Mouse (Mus musculus): ENCODE measurements around the gene Tbc1d1. TPM values are rescaled to one million over a fixed set of nuclear protein-coding genes. Genes with fewer than 3 reads are reported as not detected.

Gene Tbc1d1
- total RNA-seq, 2 experiments from 2014 or later, result 39.3 to 77.3 TPM

DNA sequence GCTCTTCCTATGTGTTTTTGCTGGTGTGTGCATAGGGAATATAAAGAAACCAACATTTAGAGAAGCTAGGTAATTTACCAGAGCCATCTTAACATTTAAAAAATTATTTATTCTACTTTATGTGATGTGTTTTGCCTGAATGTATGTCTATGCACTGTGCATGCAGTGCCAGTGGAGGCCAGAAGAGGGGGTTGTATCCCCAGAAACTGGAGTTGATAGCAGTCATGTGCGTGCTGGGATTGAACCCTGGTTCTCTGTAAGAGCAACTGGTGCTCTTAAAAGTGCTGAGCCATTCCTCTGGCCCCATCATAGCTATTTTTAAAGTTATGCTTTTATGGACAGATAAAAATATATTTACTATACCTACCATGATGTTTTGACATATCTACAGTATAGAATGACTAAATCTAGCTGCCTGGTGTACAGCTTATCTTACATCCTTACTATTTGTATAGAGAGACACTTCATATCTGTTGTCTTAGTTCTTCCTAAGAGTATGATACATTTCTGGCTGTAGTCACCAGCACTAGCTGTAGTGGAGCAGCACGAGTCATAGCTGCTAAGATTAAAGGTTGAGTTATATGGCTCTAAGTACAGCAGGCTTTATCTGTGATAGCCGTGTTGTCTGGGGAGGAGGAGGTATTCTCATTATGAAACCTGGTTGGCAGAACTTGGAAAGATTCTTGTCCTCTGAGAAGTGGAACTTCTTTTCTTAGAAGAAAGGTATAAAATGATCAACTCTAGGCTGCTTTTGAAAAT is 83.0 kb downstream of the Tbc1d1 start:
- no peak for DNase-seq

DNA sequence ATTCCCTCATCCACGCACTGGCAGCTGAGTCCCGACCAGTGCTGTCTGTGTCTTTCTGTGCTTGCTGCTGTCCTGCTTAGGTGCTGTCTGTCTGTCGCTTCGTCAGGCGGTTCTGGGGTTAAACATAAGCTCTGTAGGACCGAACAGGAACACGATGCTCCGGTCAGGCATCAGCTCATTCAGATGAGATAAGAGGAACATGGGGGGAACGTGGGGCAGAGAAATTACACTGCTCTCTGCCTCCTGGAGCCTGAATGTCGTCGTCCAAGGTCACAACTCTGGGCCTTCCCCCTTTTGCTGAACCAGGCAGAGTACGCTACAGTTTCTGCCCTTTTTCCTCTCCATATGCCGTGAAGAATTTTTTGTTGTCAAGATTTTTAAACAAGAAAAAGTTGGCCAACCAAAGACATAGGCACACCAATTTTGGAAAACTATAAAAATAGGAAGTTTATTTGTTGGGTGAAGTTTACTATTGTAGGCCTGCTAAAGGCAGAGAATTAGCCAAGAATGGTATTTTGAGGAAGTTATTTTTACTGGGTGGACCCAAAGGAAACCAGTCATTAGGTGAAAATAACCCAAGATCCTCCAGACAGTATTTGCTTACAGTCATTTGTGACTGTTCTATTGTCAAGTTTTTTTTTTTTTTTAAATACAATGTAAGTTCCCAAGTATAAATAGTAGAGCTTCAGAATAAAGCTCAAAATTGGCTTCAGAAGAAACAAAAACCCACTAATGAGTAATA is 85.0 kb downstream of the Tbc1d1 start:
- no peak for DNase-seq

DNA sequence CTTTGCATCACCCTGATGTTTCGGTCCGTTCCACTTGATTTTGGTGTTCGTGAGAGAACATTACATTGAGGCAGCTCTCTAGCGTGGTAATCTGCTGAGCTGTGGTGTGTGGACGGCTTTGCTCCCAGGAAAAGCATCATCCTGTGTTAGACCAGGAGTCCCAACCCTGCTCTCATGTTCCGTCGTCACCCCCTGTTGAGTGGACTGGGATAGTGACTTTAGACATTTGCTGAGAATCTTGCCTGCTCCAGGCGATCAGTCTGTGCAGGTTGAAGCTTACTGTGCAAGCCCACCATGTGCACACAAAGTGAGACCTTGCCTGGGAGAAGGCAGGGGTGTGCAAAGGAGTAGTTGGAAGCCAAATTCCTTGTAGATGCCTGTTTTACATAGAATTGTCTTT is 85.8 kb downstream of the Tbc1d1 start:
- DNase-seq, result no peak

DNA sequence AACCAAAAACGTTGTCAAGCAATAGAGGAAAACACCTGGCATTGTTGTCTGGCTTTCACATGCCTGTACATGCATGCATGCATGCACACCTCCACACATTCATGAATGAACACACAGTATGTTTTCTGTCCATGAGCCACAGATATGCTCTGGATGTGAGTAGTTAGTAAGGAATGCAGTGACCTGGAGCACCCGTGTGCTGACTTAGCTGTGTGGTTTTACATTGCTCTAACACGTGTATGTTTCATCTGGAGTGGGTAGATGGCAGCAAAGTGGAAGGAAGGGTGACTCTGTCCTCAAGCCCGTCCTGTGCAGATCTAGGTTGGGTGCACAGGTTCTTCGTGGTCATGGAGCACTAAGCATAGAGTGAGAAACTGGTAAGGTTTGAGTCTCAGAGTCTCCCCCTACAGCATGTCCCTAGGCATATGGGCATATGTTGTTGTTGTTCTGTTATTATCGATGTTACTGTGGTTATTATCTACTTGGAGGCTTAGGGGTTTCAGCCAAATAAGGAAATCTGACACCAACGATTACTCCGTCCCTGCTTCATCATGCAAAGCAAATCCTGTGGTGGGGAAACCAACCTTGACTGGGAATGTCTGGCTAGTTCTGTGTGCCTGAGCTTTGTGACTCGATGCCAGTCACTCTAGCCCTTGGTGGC is 86.8 kb downstream of the Tbc1d1 start:
- DNase-seq, result no peak

DNA sequence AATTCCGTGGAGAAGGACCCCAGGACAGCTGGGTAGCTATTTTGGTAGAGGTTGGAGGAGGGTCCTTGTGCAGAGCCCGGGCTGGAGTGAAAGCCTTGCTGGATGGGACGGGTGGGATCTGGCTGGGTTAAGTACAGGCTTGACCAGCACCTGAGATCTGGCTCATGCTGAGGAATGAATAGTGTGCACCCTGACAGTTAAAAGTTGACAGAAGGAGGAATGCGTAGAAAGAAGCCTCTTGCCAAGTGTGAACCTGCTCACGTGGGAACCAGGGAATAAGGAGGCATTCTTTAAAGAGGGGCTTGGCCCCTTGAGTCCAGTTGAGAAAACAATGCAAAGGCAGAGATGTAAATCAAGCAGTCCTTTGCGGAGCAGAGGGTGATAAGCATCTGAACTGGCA is 87.6 kb downstream of the Tbc1d1 start:
- DNase-seq, result no peak

DNA sequence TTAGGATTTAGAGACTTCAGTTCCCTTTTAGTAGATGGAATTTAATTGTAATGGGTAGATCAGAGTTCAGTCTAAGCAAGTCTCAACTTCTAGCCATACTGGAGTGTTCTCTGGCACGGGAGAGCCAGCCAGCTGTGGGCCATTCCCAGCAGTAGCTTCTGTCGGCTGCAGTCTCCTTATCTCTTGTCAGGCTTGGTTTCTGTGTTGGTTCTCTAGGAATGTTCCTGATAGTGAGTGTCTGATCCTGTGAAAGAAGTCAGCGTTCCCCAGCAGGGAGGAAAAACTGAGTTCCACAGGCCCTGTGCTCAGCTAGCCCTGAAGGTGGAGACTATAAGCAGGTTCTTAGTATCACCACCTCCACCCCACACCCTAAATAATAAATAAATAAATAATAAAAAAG is 88.2 kb downstream of the Tbc1d1 start:
- no peak for DNase-seq

DNA sequence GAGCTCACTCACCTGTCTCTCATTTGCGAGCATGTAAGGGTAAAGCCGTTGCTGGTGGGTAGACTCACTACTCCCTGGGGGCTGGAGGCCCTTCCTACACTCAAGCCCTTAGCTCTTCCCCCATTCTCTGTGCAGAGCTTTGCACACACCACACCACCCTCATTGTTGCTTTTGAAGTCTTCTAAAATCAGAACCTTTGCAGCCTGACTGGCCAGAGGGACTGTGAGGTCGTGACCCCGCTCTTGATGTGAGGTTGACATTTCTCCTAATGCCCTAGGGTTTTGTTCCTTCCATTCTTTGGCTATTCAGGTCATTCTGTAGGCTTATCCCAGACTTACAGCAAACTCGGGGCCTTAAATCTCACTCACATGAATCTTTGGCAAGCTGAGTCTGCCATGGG is 88.6 kb downstream of the Tbc1d1 start:
- DNase-seq, result no peak

DNA sequence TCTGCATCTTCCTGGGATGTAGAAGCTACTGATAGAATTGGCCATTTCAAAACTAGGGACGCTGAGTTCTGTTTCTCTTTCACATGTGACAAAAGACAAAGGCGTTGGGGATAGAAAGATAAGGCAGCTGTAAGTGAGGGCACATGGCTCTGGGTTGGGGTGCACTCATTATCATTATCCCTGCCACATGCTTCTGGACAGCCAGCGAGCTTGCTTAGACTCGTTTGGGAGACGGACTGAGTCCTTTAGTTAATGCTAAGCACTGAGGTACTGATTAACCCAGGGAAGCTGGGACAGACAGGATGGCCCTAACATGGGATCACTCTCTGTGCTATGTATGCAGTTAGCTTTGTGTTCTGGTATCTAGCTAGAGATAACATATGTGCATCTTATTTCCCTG is 95.3 kb downstream of the Tbc1d1 start:
- DNase-seq, result no peak

DNA sequence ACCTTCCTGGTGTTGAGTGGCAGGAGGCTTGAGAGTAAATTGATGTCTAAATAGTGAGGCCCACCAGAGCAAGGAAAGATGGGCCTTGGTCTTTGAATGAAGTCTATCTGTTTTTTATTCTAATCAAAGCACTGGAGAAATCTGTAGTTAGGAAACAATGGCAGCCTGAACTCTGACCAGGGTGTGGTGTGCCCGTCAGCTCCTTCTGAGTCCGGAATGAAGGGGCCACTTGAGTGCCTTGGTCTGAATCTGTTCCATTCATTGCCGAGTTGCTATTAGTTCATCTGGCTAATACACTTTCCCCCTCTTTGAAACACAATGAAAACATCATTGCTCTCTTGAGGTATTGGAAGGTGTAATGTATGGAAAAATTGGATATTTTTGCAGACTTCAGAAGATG is 98.2 kb downstream of the Tbc1d1 start:
- DNase-seq, result no peak

DNA sequence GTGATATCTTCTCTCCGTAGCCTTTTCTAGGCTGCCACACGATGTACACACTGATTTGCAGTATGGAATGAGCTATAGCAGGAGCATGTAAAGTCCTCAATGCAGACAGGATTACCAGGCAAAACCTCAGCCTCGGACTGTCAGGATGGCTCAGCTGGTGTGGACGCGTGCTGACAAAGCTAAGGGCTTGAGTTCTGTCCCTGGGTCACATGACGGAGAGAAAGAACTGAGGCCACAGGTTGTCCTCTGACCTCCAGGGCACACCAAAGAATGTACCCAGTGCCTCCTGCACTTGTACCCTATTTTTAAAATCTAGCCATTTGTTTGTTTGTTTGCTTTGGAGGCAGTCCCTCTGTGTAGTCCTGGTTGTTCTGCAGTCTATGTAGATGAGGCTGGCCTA is 98.9 kb downstream of the Tbc1d1 start:
- no peak for DNase-seq

DNA sequence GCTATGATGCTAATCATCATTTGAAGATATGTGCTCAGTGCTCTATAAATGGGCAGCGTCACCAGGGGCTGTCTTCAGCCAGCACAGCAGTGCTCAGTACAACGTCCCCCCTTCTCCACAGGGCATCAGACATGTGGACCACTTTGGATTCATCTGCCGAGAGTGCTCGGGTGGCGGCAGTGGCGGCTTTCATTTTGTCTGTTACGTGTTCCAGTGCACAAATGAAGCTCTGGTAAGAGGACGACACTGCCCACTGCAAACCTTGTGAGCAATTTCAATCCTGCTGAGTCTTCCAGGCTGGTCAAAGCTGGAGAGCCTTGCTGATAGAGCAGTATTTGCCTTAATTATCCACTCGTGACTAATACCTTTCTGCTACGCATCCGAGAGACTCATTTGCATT is 107.2 kb downstream of the Tbc1d1 start:
- no peak for DNase-seq

DNA sequence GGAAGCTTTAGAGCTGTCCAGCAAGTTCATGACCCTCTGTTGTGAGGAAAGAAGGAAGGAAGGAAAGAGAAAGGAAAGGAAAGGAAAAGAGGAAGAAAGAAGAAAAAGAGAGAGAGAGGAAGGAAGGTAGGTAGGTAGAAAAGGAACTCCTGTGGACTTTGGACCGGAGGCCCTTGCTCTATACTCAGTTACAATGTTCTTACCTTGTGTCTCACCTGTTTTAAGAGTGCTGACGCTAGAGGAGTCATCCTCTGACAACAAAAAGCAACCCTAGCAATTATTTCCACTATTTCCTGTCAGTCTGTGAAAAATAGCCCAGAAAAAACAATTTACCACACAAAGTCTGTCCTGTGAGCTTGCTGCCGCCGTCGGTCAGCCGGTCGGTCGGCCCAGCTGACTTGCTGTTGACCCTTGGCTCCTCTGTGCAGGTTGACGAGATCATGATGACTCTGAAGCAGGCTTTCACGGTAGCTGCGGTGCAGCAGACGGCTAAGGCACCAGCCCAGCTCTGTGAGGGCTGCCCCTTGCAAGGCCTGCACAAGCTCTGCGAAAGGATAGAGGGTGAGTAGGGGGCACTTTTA is 107.9 kb downstream of the Tbc1d1 start:
- DNase-seq, result no peak

DNA sequence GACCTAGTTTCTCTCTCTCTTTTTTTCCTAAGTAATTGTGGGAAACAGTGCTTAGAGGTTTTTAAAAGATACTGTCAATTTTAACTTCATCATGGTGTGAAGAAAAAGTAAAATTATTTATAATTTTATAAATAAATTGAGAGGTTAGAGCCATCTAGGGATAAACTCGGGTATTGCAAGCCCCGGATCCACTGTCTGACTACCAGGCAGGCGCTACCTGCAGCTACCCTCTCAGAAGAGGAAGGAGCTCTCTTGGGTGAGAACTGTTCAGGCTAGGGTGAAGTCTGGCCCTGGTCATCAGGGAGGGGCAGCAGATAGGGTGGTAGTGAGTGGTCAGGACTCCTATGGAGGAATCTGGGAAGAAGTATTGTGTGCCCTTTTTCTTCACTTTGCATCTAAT is 109.0 kb downstream of the Tbc1d1 start:
- no peak for DNase-seq

DNA sequence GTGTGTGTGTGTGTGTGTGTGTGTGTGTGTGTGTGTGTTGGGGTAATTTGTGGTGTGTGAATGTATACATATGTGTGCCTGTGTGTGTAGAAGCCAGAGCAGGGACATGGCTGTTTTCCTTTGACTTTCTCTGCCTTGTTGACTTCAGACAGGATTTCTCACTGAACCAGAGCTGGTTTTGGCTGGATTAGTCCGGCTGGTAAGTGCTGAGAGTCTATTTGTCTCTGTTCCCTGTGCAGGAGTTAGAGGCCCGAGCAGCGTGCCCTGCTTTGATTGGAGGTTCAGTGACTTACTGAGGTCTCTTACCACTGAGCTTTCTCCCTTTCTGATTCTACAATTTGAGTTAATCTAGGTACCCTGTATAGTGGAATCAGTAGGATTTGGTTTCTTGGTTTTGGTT is 109.8 kb downstream of the Tbc1d1 start:
- DNase-seq, result no peak

DNA sequence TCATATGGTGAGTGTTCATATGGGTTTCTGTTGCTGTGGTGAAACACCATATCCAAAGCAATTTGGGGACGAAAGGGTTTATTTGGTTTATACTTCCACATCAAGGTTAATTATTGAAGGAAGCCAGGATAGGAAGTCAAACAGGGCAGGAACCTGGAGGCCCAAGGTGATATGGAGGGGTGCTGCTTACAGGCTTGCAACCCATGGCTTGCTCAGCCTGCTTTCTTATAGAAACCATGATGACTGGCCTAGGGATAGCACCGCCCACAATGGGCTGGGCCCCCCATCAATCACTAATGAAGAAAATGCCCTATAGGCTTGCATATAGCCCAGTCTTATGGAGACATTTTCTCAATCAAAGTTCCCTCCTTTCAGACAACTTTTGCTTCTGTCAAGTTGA is 110.4 kb downstream of the Tbc1d1 start:
- no peak for DNase-seq

DNA sequence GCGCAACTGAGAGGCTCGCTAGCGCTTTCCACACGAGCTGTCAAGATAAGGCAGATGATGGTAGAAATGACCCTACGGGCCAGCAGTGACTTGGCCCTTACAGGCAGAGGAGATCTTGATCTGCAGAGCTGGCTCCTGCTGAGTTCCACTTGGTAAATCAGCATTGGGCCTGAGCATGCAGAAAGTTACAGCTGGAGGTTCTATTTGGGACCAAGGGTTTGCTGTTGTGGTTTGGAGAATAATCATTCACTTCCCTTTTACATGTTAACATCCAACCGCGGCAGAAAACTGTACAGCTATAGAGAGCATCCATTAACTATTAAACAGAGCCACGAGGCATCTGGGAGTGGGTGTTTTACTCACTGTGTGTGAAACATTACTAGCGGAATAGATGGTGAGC is 111.2 kb downstream of the Tbc1d1 start:
- no peak for DNase-seq

DNA sequence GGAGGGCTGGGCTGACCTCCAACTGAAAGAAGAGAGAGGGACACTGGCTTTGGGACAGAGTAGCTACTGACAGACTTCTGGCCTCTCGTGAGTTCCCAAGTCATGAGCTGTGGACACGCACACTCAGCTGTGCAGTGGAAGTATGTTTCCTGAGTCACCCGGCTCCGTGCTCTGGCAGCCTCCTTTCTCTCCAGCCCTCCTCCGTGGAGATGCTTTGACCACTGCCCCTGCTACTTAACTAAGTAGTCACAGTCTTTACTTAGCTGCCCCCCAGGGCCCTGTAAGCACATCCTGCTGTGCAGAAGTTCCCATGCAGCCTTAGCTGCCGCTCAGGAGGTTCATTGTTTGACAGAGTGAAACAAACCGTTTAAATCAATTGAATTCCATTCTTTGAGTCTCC is 113.6 kb downstream of the Tbc1d1 start:
- no peak for DNase-seq

DNA sequence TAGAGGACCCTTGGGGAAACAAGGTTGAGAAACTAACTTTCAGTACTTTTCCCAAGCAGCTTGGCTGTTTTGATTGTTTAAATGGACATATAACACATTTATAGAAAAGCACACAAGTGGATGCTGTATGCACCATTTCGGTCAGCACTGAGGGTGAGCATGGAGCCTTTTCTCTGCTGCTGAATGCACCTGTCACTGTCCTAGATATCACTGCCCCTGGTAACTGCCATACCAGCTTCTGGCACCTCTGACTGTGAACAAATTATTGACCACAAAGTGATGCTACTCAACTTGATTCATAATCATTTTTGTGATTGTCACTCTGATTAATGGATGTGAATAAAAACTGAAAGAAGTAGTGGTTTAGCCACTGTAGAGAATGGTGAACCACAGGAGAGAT is 117.4 kb downstream of the Tbc1d1 start:
- no peak for DNase-seq

DNA sequence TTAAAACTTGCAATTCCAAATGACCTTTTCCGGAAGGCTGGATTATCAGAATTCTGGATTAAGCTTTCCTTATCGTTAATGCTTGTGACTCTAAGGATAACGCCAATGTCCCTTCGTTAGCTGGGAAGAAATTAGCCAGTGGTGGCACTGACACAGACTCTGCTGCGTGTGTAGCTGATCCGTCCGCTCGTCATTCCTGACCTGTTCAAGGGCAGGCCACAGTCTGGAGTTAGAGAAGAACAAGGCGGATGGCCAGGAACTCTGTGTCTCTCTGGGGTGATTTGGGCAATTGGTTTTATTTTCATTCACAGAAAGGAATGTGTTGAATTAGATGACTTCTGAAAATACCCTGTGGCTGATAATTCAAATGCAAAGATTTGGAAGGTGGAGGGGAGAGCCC is 118.2 kb downstream of the Tbc1d1 start:
- DNase-seq, result no peak

DNA sequence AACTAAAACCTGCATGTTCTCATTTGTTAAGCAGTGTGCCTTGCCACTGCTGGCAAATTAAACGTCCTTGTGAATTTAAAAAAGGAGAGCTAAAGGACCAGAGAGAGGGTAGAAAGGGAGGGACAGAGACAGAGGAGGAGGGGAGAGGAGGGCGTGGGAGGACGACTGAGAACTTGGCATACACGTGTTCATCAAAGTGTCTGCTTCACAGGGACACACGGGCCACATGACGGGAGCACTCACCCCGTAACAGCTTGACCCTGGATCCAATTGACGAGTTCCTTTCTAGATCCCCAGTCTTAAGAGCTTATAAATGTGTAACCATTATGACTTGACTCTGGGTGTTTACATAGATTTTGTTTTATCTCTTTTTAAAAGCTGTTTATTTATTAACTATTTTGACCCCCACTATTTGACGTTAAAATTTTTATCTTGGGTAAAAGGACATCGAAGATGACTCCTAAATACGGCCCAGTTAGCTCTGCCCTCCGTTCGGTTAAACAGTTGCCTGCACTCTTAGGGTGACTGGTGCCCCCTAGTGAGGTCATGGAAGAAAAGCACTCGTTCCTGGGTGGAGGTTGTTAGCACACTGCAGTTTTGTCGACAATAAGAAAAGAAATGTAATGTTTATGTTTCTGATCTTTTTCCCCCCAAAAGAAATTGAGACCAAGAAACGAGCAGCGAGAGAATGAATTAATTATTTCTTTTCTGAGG is 118.8 kb downstream of the Tbc1d1 start:
- no peak for DNase-seq

DNA sequence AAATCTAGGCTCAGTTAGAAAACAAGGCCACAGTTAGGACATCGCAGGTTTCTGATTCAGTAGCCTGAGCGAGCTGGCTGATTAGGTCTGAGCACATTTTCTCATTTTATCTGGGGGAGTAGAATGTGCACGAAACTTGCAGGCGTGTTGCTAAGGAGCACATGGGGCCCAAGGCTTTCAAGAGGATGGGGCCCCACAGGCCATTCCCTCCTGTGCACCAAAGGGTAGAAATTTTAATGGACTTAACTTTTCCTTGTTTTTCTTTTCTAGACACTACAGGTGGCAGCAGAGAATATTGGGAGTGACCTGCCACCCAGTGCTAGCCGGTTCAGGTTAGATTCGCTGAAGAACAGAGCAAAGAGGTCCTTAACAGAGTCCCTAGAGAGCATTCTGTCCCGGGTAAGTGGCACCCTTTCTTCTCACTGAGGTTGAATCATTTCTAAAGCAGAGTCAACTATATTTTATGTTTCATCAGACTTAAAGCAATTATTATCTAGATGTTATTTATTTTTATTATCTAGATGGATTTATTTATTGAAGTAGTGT is 121.6 kb downstream of the Tbc1d1 start:
- DNase-seq, result no peak

DNA sequence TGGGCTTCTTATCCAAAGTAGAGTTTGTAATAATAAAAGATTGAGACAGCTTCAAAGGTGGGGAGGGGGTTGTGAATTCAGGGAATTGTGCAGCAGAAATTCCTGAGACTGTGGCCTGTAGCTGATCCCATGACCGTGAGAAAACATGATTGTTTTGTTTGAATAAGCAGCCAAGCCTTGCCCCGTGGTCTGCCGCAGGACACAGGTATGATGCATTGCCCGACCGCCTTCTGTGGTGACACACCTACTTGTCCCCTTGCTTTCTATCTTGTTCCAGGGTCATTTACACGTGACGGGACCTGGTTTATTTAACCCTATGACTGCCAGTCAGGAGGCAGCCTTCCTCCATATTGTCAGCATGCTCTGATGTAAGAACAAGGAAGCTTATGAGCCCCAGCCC is 123.6 kb downstream of the Tbc1d1 start:
- no peak for DNase-seq
